Mouse (Mus musculus) cerebellum, adult 2 months (tissue): ENCODE results near the gene Trim68.

ENCODE experiments used
- CTCF ChIP-seq: fragments of 200-500 bp; IDR thresholded peaks from 2 replicates; pipeline ENCODE4 v1.5.1; 2011; ENCODE audit warnings: low read depth, mild to moderate bottlenecking, control low read depth, low read length, moderate library complexity, borderline replicate concordance; ENCODE audit not compliant: insufficient read depth
- POLR2A ChIP-seq: fragments of 200-500 bp; IDR thresholded peaks from 2 replicates; pipeline ENCODE4 v1.6.1; 2011; ENCODE audit warnings: low read length, control low read depth, borderline replicate concordance; ENCODE audit not compliant: insufficient read depth

DNA sequence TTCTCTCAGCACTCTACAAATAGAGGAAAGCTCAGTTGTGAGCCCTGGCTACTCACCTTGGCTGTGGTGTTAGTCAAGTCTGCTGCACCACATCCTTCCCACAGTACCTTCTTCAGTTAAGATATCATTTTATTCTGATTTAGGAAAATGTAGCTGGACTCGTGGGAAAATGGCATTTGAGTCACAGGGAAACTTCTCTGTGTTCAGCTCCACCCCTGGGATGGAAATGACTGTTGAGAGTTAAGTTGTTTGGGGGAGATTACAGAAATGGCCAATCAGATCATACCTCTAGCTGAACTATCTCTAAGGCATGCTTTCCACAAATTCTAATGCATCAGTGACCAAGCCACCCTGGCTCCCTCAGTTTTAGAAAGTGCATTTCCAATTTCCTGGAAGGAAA lies 31.8 kb upstream of the Trim68 start, which contains the start of gene Olfr33:
- no peak for TF ChIP-seq POLR2A
- TF ChIP-seq CTCF = no peak
